Mouse (Mus musculus): ENCODE data around the gene Jpt1. TPM values are rescaled to one million over a fixed set of nuclear protein-coding genes. Genes with fewer than 3 reads are reported as not detected.
"Not testable (repeated sequence)": the region's sequence is repeated elsewhere in the genome, so short reads cannot be mapped to it uniquely, and the experiment has no call there.

Gene Jpt1
- polyA plus RNA-seq, 1 experiment from 2014 or later: 493 TPM

- 40% methylated on average over 5 of the region's 5 CpGs for WGBS
- H3K9ac ChIP-seq: peak overlapping the region; percentile 36
Measured at GRCm38 (mm10) chr11:115510507-115510888, 3.7 kb downstream of the Jpt1 start.

GRCm38 (mm10) chr11:115509773-115510506 is 4.2 kb downstream of the Jpt1 start:
- Histone ChIP-seq H3K4me2 (replicated peaks) (peak overlapping the region; percentile 78), H3K27me3 (replicated peaks) (no peaks in the 10 kb centered on the region), H3K9me3 (no peaks in the 10 kb centered on the region), H3K4me1 (replicated peaks) (peaks cover 56% of the 10 kb centered on the region), H3K4me3 (replicated peaks) (peak overlapping the region; percentile 6), H3K36me3 (no peaks in the 10 kb centered on the region), H3K27ac (peak overlapping the region; percentile 76), H3K9ac (peak overlapping the region; percentile 36)
- 25% methylated on average over 6 of the region's 6 CpGs for WGBS
- ATAC-seq: peak; percentile 49

More at GRCm38 (mm10) chr11:115510507-115510888, 3.7 kb downstream of the Jpt1 start:
- Histone ChIP-seq H3K36me3 (no peaks in the 10 kb centered on the region), H3K4me1 (replicated peaks) (peaks cover 56% of the 10 kb centered on the region), H3K4me2 (replicated peaks) (peak overlapping the region; percentile 78), H3K27me3 (replicated peaks) (no peaks in the 10 kb centered on the region), H3K9me3 (no peaks in the 10 kb centered on the region), H3K27ac (peak overlapping the region; percentile 76), H3K4me3 (replicated peaks) (peak overlapping the region; percentile 6; the same call in 1 of the 2 replicates)
- no peak for ATAC-seq

GRCm38 (mm10) chr11:115508061-115508460 is 6.1 kb downstream of the Jpt1 start:
- Histone ChIP-seq H3K4me3 (replicated peaks) (no peak overlapping the region), H3K36me3 (no peaks in the 10 kb centered on the region), H3K4me2 (replicated peaks) (no peak overlapping the region), H3K4me1 (replicated peaks) (peaks cover 56% of the 10 kb centered on the region), H3K27ac (no peak overlapping the region), H3K9me3 (no peaks in the 10 kb centered on the region), H3K27me3 (replicated peaks) (no peaks in the 10 kb centered on the region), H3K9ac (no peak overlapping the region)
- WGBS: 70% methylated on average over 2 of the region's 2 CpGs
- ATAC-seq: no peak

GRCm38 (mm10) chr11:115506586-115506985 is 7.6 kb downstream of the Jpt1 start:
- Histone ChIP-seq H3K4me1 (replicated peaks) (peaks cover 41% of the 10 kb centered on the region), H3K4me2 (replicated peaks) (no peak overlapping the region), H3K9ac (no peak overlapping the region), H3K27ac (no peak overlapping the region), H3K36me3 (no peaks in the 10 kb centered on the region), H3K27me3 (replicated peaks) (no peaks in the 10 kb centered on the region), H3K4me3 (replicated peaks) (no peak overlapping the region), H3K9me3 (no peaks in the 10 kb centered on the region)
- WGBS: 70% methylated on average over 3 of the region's 3 CpGs
- ATAC-seq: no peak

- Histone ChIP-seq H3K27me3 (replicated peaks) (no peaks in the 10 kb centered on the region), H3K4me2 (replicated peaks) (no peak overlapping the region), H3K9me3 (no peaks in the 10 kb centered on the region), H3K27ac (no peak overlapping the region), H3K4me1 (replicated peaks) (peaks cover 13% of the 10 kb centered on the region), H3K4me3 (replicated peaks) (no peak overlapping the region), H3K9ac (no peak overlapping the region), H3K36me3 (peaks cover 12% of the 10 kb centered on the region)
- WGBS: 92% methylated on average over 6 of the region's 6 CpGs
- no peak for ATAC-seq
Measured at GRCm38 (mm10) chr11:115502636-115503035, 11.6 kb downstream of the Jpt1 start.

- not testable (repeated sequence) for H3K9me3 ChIP-seq; H3K27me3 ChIP-seq (replicated peaks); ATAC-seq; H3K9ac ChIP-seq; H3K4me2 ChIP-seq (replicated peaks); H3K27ac ChIP-seq; H3K4me3 ChIP-seq (replicated peaks); H3K4me1 ChIP-seq (replicated peaks)
- H3K36me3 ChIP-seq: peaks cover 15% of the 10 kb centered on the region
- 89% methylated on average over 9 of the region's 9 CpGs for WGBS
Measured at GRCm38 (mm10) chr11:115496559-115496958, 17.6 kb downstream of the Jpt1 start.

GRCm38 (mm10) chr11:115492387-115492786 is 21.8 kb downstream of the Jpt1 start:
- ATAC-seq: no peak
- Histone ChIP-seq H3K36me3 (peaks cover 3% of the 10 kb centered on the region; the same call in 1 of the 2 replicates), H3K9me3 (no peaks in the 10 kb centered on the region), H3K9ac (peak overlapping the region; percentile 76), H3K4me3 (replicated peaks) (peak overlapping the region; percentile 72), H3K4me2 (replicated peaks) (peak overlapping the region; percentile 88), H3K27ac (no peak overlapping the region; the same call in 1 of the 2 replicates), H3K27me3 (replicated peaks) (no peaks in the 10 kb centered on the region), H3K4me1 (replicated peaks) (peaks cover 14% of the 10 kb centered on the region)
- whole genome bisulfite sequencing: 38% methylated on average over 6 of the region's 6 CpGs

GRCm38 (mm10) chr11:115491356-115492083 is 22.7 kb downstream of the Jpt1 start, which contains the start of gene Nt5c:
TSS of gene Nt5c (minus strand) at chr11:115491862.
- H3K27ac ChIP-seq: peak within 1 kb of the TSS; percentile 87
- H3K9ac ChIP-seq: peak within 1 kb of the TSS; percentile 76
- peak; percentile 94 for ATAC-seq
- no peaks in the 10 kb centered on the region for H3K36me3 ChIP-seq
- peaks cover 14% of the 10 kb centered on the region for H3K4me1 ChIP-seq (replicated peaks)
- peak within 1 kb of the TSS; percentile 72 for H3K4me3 ChIP-seq (replicated peaks)
- WGBS: under 1% methylated on average over 43 of the region's 43 CpGs
- no peaks in the 10 kb centered on the region for H3K27me3 ChIP-seq (replicated peaks)
- H3K4me2 ChIP-seq (replicated peaks): peak within 1 kb of the TSS; percentile 88
- H3K9me3 ChIP-seq: no peaks in the 10 kb centered on the region

GRCm38 (mm10) chr11:115490441-115491355 is 23.5 kb downstream of the Jpt1 start:
- peak; percentile 31 for ATAC-seq
- Histone ChIP-seq H3K27me3 (replicated peaks) (no peaks in the 10 kb centered on the region), H3K4me1 (replicated peaks) (peaks cover 14% of the 10 kb centered on the region), H3K4me2 (replicated peaks) (peak overlapping the region; percentile 88), H3K4me3 (replicated peaks) (peak overlapping the region; percentile 72), H3K36me3 (no peaks in the 10 kb centered on the region), H3K9me3 (no peaks in the 10 kb centered on the region), H3K9ac (peak overlapping the region; percentile 76), H3K27ac (peak overlapping the region; percentile 87; the same call in 1 of the 2 replicates)
- 21% methylated on average over 25 of the region's 25 CpGs for WGBS

- WGBS: 86% methylated on average over 19 of the region's 19 CpGs
- H3K9ac ChIP-seq: no peak overlapping the region
- no peaks in the 10 kb centered on the region for H3K36me3 ChIP-seq
- H3K9me3 ChIP-seq: no peaks in the 10 kb centered on the region
- H3K27ac ChIP-seq: no peak overlapping the region
- H3K4me2 ChIP-seq (replicated peaks): no peak overlapping the region
- peaks cover 14% of the 10 kb centered on the region for H3K4me1 ChIP-seq (replicated peaks)
- no peaks in the 10 kb centered on the region for H3K27me3 ChIP-seq (replicated peaks)
- no peak for ATAC-seq
- no peak overlapping the region for H3K4me3 ChIP-seq (replicated peaks)
Measured at GRCm38 (mm10) chr11:115488551-115489104, 25.6 kb downstream of the Jpt1 start.

GRCm38 (mm10) chr11:115485155-115485554 is 29.0 kb downstream of the Jpt1 start:
- Histone ChIP-seq H3K4me3 (replicated peaks) (no peak overlapping the region), H3K4me2 (replicated peaks) (no peak overlapping the region), H3K9me3 (no peaks in the 10 kb centered on the region), H3K27ac (no peak overlapping the region), H3K9ac (no peak overlapping the region), H3K36me3 (no peaks in the 10 kb centered on the region), H3K27me3 (replicated peaks) (no peaks in the 10 kb centered on the region), H3K4me1 (replicated peaks) (no peaks in the 10 kb centered on the region)
- no peak for ATAC-seq
- WGBS: 70% methylated on average over 12 of the region's 12 CpGs

Data from intestine, embryonic 15.5 days (tissue).